Mouse (Mus musculus): Measurements from ENCODE around the gene Zfp719. TPM values are rescaled to one million over a fixed set of nuclear protein-coding genes. Genes with fewer than 3 reads are reported as not detected.

Zfp719 gene
- total RNA-seq, 2 experiments from 2014 or later: 5.8 to 7.3 TPM

DNA sequence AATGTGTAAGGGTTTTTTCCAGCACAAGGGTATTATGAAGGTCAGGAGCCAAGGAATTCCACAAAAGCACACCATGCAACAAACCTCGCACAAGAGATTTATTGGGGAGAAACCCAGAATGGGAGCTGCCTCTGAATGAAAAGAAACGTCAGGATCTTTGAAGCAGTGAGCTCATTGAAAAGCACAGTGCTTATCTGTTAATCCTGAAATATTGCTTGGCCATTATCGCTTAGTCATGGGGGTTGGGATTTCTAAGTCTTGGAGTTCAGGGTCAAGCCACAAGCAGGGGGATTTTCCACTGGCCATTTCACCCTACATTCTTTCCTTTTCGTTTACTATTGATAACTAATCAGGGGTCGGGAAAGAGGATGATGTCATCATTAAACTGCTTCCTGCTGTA lies 22.5 kb downstream of the Zfp719 start:
- DNase-seq: no peak
- intact Hi-C loops (cut with DNase I): no loop called here

DNA sequence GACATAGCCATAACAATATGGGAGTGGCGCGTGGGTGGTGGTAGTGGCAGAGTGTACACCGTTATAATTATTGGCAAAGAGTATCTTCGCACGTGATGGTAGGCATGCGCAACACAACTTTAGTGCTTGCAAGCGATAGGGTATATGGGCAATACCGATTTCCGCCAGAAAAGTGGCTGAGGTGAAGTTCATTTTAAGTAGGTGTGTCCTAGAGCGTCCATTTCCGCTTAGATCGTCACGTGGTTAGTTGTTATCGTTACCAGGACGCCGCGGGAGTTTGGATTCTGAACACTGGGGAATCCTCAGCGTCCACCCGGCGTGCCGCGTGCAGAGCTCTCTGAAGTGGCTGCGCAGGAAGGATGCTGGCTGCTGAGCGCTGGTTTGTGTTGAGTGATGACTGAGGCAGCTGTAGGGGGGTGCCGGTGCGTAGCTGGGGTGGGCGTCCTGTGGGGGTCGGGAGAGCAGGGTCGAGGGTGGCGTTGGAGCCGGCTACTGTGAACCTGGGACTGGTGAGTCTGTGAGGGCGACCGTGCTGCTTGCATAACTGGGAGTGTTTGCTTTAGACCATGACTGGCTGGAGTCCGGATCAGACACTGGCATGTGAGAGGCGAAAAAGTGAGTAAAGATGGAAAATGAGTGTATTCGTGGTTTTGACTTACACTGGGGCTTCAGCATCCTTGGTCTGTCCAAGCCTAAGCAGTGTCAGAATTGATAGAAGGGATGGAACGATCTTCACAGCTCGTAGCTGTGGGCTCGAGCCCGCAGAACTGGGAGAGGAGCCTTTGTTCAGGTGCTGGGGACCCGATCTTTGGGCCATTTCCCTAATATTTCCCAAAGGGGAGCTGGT lies 27.7 kb downstream of the Zfp719 start, which contains the start of gene Zfp819:
Gene Zfp819, plus strand, starts transcription at position 274 of the 847 bp plus-strand sequence.
- intact Hi-C loops (cut with DNase I): no loop called here

DNA sequence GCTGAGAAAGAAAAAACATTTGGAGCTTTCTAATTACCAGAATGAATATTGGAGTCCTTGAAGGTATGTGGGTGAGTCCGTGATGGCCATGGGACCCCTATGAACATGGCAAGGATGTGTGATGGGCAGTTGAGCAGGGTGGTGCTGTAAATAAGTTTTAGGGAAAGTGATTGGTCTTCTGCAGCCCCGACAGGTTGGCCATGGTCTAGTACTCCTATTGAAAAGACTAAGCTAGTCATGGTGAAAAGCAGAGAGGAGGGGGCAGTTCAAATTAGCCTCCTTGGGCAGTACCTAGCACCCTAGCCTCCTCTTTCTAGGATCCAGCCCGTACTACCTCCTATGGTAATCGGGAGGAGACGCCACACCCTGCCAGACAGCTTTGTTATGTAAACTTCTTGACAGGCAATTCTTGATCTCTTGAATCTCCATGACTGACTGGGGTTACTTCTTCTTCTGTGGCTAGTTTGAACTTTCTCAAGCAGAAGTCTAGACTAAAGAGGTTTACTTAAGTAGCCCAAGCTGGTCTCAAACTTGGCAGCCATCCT lies 28.4 kb downstream of the Zfp719 start:
- intact Hi-C loops (cut with DNase I): no loop called here
- DNase-seq: no peak

More for the DNA sequence above, 27.7 kb downstream of the Zfp719 start, which contains the start of gene Zfp819:
- DNase-seq: peak; percentile 15 to 59

DNA sequence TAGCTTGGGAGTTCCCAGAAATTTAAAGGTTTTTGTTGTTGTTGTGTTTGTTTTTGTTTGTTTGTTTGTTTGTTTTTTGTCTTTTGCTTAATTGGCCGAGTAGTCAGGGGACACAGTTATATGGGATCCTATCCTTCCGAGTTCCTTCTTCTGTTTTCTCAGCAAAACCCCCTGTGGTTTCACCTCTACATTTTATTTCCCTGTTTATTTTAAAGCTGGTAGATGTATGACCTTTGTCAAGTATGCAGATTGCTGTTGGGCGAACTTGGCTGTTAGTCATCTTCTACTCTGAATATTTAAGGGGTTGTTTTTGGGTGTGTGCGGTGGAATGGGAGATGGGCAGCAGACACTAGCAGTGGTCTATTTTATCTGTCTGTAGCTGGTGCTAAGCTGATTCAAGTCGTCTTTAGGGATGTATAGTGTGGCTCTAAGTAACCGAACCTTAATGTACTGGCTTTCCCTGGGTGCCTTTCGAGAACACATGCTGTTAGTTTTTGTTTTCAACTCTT lies 29.0 kb downstream of the Zfp719 start:
- no peak for DNase-seq
- intact Hi-C loops (cut with DNase I): no loop called here

DNA sequence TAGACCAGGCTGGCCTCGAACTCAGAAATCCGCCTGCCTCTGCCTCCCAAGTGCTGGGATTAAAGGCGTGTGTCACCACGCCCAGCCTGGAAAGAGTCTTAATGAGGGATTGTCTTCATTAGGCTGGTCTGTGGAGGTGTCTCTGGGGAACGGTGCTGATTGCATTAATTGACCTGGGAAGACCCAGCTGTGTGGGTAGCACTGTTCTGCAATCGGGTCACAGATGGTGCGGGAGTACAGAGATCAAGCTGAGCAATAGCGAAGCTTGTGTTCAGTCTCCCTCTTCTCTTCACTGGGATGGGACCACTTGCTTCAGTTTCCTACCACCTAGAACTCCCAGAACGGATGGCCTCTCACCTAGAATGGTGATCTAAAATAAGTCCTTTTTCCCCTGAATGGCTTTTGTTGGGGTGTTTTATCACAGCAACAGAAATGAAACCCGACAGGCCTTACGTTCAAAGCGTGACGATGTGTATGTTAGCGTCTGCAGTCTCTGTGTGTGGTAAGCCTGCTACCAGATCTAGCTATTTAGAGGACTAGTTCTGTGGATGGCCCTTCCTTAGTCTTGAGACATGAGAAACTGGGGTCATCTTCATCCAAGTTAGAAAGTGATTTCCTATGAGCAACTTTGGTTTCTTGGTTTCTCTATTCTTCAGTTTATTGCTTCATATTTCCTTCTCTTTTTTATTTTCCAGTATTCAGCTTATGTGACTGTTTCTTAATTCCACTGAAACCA lies 34.6 kb downstream of the Zfp719 start:
- DNase-seq: no peak
- intact Hi-C loops (cut with DNase I): no loop called here

DNA sequence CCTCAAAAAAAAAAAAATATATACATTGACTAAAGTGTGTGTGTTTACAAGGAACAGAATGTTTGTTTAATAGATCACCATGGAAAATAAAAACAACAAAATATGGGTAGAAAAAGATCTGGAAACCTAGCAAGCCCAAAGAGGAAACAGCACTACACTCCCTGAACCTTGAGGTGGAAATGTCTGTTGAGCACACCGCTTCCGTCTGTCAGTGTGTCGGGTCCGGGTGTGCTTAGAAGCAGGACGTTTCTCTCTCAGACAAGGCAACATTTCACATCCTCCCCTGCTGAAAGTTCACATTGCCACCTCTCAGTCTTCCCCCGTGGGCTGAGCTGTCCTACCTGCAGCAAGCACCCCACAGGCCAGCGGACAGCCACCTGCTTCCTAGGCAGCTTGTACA lies 43.5 kb downstream of the Zfp719 start:
- intact Hi-C loops (cut with DNase I): no loop called here
- no peak for DNase-seq

DNA sequence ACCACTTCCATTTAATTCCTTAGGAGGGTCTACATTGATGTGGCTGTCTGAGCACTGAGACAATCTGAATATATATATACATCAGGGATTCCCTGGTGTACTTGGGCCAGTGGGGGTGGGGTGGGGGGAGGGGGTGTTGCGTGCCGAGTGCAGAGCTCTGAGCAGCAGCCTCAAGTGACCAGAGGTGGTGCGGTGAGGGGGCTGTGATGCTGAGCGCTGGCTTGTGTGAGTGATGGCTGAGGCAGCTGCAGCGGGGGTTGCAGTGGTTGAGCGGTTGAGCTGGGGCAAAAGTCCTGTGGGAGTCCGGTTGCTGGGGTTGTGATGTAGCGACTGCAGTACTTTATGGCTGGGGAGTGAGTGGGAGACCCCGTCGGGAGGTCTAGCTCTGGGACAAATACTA lies 44.4 kb downstream of the Zfp719 start:
- intact Hi-C loops (cut with DNase I): no loop called here
- no peak for DNase-seq

DNA sequence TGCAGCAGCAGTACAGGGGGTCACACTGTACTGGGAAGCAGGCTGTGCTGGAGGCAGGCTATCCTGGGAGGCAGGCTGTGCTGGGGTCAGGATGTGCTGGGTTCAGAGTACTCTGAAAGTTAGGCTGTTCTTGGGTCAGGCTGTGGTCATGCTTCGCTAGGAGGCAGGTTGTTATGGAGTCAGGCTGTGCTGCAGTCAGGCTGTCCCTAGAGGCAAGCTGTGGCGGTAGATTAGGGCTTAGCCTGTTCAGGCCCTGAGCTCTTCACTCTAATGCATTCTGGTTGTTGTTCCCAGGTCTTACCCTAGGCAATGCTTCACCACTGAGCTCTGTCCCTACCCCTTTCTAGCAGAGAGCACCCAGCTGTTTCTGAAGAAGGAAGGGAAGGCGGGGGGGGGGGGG lies 45.7 kb downstream of the Zfp719 start:
- intact Hi-C loops (cut with DNase I): no loop called here
- DNase-seq: no peak

DNA sequence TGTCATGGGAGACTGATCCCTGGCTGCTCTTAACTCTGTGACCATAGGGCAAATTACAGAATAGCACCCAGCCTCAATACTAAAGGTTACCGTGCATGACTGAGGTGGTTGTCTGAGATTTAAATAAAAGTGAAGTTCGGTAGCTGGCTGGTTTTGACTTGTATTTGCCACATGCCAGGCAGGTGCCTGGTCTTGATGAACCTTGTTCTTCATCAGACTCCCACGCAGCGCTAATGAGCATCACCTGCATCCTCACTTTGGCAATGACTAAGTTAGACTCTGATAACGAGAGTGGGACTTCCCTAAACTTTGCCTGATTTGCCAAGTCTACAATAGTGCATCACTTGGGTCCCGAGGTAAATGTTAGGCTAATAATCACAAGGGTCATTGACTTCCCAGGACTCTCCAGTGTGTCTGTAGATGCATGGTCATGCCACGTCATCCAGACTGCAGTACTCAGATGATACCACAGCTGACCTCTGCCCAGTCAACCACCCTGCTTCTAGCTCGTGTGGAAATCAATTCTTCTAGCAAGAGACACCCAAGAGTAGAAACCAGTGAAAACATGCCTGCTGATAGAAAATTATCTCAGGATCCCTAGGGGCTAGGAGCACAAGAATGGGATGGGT lies 46.5 kb downstream of the Zfp719 start:
- intact Hi-C loops (cut with DNase I): no loop called here

DNA sequence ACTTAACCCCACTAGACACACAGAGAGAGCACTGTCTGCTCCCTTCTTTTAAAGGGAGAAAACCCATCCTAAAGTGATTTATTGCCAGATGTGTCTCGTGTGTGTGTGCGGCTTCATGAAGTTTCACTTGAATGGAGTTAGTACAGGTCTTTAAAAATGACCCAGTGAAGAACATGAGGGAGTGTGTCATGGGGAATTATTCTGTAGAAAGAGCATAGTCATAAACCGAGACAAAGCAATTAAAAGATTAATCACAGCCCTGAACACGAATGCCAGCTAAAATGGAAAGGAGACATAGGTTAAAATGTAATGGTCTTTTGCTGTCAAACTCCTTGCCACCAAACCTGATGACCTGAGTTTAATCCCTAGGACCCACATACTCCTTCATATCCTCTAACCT lies 54.5 kb downstream of the Zfp719 start:
- DNase-seq: no peak
- intact Hi-C loops (cut with DNase I): no loop called here

More for the DNA sequence above, 46.5 kb downstream of the Zfp719 start:
- DNase-seq: no peak

DNA sequence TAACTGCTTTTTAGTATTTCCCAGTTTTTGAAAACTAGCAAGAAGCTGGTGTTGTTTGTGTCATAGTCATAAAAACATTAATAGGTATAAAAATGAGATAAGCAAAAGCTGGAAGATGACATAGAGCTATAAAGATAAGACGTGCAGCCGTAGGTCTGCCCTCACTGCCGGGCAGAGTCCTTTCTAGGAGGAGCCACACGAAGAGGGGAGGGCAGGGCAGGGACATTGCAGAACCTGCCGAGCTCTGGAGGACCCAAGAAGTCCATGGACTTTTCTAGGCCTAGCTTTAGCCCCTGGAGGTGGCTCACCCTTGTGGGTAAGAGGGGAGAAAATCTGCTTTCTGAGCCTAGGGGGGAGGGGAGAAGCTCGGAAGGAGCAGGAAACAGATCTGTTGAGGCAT lies 55.1 kb downstream of the Zfp719 start, which contains the start of gene Ceacam18:
Gene Ceacam18, plus strand, starts transcription at position 208 of the 400 bp plus-strand sequence.
- DNase-seq: no peak
- intact Hi-C loops (cut with DNase I): no loop called here

DNA sequence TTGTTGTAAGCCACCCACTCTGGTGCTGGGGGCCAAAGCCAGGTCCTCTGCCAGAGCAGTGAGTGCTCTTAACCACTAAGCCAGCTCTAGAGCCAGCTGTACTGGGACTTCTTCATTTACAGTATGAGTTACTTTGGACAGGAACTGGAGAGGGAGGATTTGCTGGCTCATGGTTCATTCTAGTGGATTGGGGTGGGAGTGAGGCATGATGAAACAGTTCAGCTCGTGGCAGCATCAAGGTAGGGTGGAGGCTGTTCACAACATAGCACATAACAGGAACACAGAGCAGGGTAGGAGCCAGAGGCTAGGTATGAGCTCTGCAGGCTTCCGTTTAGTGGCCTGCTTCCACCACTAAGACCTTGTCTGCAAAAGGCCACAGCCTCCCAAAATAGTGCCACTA lies 56.8 kb downstream of the Zfp719 start:
- intact Hi-C loops (cut with DNase I): no loop called here
- no peak for DNase-seq

DNA sequence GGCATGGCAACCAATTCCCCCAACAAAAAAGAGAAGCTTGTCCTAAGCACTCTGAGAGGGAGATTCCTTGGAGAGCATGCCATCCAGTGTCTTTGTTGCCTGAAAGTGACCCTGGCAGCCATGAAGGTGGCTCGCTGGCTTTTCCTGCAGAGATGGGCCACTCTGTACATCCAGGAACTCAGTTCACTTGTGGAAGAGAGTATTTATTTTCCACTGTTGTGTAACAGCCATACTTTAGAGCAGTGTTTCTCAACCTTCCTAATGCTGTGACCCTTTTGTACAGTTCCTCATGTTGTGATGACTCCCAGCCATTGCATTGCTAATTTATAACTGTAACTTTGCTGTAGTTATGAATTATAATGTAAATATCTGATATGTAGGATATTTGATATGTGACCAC lies 57.7 kb downstream of the Zfp719 start:
- intact Hi-C loops (cut with DNase I): no loop called here
- no peak for DNase-seq

DNA sequence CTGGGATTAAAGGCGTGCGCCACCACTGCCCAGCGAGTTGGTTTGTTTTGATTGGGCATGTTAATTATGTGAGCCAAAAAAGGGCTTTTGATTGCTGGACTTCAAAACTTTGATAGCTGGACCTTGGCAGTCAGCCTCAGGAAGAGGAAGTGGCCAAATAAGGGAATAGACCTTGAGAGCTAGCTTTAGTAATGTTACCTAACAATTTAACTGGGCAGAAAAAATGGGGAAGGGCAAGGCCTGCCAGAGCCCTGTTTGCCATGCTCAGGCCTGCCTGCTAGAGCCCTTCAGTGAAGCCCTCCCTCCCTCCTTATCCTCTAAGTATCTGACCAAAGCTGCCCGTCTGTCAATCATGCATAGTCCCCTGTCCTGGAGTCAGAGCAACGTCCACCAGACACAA lies 63.2 kb downstream of the Zfp719 start:
- intact Hi-C loops (cut with DNase I): no loop called here
- no peak for DNase-seq

Other genes starting within 250 kb of the Zfp719 start
- gene Siglecf, start 228.3 kb upstream of the Zfp719 start, total RNA-seq (2021): not detected
- gene Siglecg, start 171.4 kb upstream of the Zfp719 start, total RNA-seq (2021): under 1 TPM; 0.27 to 0.31 TPM
- not detected for gene Lim2, start 151.9 kb upstream of the Zfp719 start, total RNA-seq (2021)
- gene Nkg7, start 142.5 kb upstream of the Zfp719 start, total RNA-seq (2021): not detected
- not detected for gene Cldnd2, start 138.8 kb upstream of the Zfp719 start, total RNA-seq (2021)
- 1,000 to 10,000 TPM; 1,151 to 1,177 TPM for gene Etfb, start 135.5 kb upstream of the Zfp719 start, total RNA-seq (2021)
- gene Gm45233, start 135.5 kb upstream of the Zfp719 start, total RNA-seq (2021): 1 to 10 TPM in 1 of 2 experiments, under 1 TPM in 1; 0.45 to 1.5 TPM
- gene Vsig10l, start 116.5 kb upstream of the Zfp719 start, total RNA-seq (2021): 1 to 10 TPM; 2.1 to 3.5 TPM
- under 1 TPM; 0.24 to 0.36 TPM for gene Iglon5, start 89.5 kb upstream of the Zfp719 start, total RNA-seq (2021)
- gene 4931406B18Rik, start 73.7 kb upstream of the Zfp719 start, total RNA-seq (2021): not detected
- gene Cd33, start 35.2 kb upstream of the Zfp719 start, total RNA-seq (2021): 1 to 10 TPM; 3.7 to 4.1 TPM
- under 1 TPM; 0.98 to 1.00 TPM for gene Zfp658, start 17.4 kb upstream of the Zfp719 start, total RNA-seq (2021)
- gene Zfp819, start 27.6 kb downstream of the Zfp719 start, total RNA-seq (2021): not detected
- not detected for gene Ceacam18, start 55.1 kb downstream of the Zfp719 start, total RNA-seq (2021)
- 1 to 10 TPM; 1.2 TPM for gene Siglece, start 80.6 kb downstream of the Zfp719 start, total RNA-seq (2021)
- 1 to 10 TPM; 3.9 to 4.0 TPM for gene Ctu1, start 92.4 kb downstream of the Zfp719 start, total RNA-seq (2021)
- not detected for gene Klk14, start 110.8 kb downstream of the Zfp719 start, total RNA-seq (2021)
- not detected for gene Klk13, start 133.0 kb downstream of the Zfp719 start, total RNA-seq (2021)
- gene Klk12, start 189.3 kb downstream of the Zfp719 start, total RNA-seq (2021): not detected
- under 1 TPM in 1 of 2 experiments, not detected in 1; 0.17 TPM for gene Klk11, start 195.0 kb downstream of the Zfp719 start, total RNA-seq (2021)
- under 1 TPM; 0.22 to 0.33 TPM for gene Klk10, start 201.4 kb downstream of the Zfp719 start, total RNA-seq (2021)
- gene Klk9, start 212.3 kb downstream of the Zfp719 start, total RNA-seq (2021): not detected
- 10 to 100 TPM; 10.6 to 14.2 TPM for gene Klk8, start 218.0 kb downstream of the Zfp719 start, total RNA-seq (2021)
- under 1 TPM; 0.19 to 0.20 TPM for gene Klk7, start 231.7 kb downstream of the Zfp719 start, total RNA-seq (2021)
- gene Klk6, start 244.9 kb downstream of the Zfp719 start, total RNA-seq (2021): not detected

Measured in heart, postnatal 14 days (tissue).